Mouse (Mus musculus) heart, adult 8-10 months (tissue): Measurements from ENCODE around the gene Cdt1. TPM values are rescaled to one million over a fixed set of nuclear protein-coding genes. Genes with fewer than 3 reads are reported as not detected.
A peak's percentile ranks its signal among the peaks of the same experiment; 100 is the strongest.
"Not testable (repeated sequence)": the region's sequence is repeated elsewhere in the genome, so short reads cannot be mapped to it uniquely, and the experiment has no call there.

ENCODE experiments used
- DNase-seq: peaks from one replicate; pipeline ENCODE4 v3.0.0; 2022; ENCODE audit warnings: low spot score
- total RNA-seq, 4 experiments: library from RNA; stranded (reverse); gene quantifications; 2 replicates each; pipeline ENCODE4 v1.2.4; 2022

Cdt1 gene
- total RNA-seq, 4 experiments from 2014 or later: 1.9 to 2.4 (median 2.2) TPM

DNA sequence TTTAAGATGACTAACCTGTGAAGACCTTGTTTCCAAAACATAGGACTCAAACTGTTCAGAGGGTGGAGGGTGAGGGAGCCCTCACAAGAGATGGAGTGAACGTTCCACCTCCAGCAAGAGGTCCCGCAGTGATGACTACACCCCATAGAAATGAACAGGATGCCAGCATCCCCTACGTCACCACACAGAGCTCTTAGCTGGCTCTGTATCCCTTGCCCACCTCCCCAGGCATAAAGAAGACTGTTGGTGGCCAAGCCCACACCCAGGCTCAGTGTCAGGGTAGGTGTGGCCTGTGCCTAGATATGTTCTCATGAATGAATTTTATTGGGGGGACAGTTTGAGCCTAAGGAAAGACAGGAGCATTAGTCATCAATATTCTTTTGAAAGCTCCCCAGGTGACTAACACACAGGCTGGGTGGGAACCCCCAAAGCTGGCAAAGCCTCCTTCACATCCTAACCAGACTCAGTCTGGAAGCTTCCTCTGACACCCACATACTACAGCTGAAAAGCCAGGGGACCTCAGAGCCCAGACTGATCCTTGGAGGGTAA, 18.9 kb upstream of the Cdt1 start:
- no peak for DNase-seq

DNA sequence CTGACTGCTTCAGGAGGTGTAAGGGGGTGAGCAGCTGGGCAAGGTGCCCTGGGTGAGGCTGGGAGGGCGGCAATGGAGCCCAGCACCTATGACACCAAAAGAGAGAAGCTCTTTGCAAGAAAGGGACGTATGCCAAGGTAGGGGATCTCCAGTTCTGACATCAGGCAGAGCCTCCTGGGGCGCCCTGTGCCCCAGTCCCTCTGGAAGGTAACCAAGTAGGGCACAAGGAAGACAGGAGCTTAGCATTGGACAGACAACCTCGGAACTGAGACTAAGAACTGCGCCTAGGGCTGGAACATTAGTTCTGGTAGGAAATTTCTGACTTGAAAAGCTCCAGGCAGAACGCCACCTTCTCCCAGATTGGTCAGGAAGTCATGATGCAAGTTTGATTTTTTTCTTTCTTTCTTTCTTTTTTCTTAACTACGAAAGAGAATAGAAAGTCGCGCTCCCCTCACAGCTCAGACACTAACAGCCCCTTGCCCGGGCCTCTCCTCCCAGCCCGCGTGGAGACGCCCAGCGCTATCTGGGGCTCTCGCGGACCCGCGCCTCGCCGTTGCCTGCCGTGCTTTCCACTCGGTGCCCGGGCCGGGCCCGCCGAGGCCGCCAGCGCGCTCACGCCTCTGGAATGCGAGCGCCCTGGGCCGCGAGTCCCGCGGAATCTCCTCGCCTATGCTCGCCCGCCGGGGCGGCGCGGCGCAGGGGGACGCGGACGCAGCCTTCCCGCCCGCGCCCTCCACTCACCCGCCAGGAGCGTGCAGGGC, 17.4 kb upstream of the Cdt1 start:
- no peak for DNase-seq

GRCm38 (mm10) chr8:122550995-122551264, 16.9 kb upstream of the Cdt1 start:
- no peak for DNase-seq

DNA sequence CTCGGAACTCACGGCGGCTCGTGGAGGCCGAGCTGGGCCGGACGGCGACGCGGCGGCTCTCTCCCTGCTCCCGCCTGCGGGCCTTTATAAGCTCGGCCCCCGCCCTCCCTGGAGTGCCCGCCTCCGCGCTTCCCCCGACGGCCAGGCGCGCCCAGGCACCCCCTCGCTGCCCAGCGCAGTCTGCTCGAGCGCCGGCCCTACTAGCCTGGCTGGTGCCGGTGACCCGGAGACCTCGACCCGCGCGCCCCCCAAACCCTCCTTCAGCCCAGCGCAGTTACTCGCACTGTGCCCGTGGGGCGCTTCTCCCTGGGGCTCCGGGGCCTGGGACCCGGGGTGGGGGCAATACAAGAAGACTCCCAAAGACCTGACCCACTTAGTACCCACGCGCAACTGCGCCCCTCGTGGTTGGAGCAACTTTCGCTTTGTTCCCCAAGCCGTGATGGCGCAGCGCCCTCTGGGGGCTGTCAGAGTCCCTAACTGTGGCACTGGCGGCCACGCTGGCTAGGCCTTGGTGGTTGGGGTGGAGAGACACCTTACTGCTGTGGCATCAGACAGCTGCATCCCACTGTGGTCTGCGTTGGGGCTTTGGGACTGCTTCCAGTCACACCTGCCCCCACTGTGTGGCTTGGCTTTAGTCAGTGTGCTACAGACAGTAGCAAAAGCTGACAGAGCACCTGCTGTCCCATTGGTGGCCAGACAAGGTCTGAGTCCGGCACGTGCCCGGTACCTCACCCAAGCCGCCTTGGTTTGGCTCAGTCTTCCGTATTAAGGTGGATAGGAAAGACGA, 16.4 kb upstream of the Cdt1 start, which contains the start of gene Piezo1:
Piezo1 (minus strand) TSS at position 65 of the 787 bp plus-strand sequence.
- DNase-seq: peak; percentile 95

DNA sequence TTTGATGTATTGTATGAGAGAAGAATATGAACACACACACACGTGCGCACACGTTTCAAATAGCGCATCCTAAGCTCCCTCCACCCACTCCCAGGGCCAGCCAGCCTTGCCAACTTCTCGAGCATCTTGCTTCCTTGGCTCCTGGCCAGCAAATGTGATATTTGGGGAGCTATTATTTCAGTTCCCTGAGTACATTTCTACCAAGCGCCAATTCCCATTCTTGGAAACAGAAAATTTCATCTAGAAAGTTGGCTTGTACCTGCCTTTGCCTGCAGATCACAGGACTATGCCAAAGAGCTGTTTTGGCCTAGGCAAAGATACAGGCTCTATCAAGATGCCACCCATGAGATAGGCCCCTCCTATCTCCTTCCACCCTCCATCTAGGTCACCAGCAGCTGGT, 13.0 kb upstream of the Cdt1 start:
- DNase-seq: no peak

GRCm38 (mm10) chr8:122556030-122557009, 11.5 kb upstream of the Cdt1 start:
- DNase-seq: peak; percentile 67

DNA sequence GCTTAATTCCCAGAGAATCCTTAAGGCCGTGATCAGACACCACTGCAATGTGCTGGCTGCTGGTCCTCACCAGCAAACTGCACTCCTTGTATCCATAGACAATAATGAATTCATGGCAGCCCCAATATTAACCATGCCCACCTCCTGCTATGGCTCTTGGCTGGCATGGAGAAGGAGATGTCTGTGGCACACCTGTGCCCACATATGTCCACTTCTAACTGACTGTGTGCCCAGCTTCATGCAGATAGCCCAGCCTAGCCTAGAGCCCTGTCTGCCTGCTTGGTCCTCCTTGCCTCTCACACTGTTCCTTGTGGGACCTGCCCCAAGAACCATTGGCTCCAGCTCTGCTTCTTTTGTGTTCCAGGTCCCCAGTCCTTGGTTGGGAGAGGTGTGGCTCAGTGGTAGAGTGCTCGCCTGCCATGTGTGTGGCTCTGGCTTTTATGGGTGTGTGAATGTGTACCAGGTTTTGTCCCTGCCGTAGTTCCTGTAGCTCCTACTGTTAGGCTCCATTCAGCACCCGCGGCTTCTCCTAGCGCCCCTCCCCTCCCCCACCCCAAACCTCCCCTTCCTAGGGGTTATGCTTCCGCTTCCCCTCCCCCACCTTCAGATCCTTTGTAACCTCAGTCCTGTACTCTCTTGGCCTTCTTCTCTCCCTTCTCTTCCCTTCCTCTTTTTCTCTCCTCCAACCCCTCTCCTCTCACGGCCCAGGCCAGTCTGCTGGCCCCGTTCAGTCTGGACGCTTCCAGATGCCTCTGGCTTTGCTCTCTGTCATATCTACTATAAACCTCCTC, 10.4 kb upstream of the Cdt1 start:
- DNase-seq: no peak

DNA sequence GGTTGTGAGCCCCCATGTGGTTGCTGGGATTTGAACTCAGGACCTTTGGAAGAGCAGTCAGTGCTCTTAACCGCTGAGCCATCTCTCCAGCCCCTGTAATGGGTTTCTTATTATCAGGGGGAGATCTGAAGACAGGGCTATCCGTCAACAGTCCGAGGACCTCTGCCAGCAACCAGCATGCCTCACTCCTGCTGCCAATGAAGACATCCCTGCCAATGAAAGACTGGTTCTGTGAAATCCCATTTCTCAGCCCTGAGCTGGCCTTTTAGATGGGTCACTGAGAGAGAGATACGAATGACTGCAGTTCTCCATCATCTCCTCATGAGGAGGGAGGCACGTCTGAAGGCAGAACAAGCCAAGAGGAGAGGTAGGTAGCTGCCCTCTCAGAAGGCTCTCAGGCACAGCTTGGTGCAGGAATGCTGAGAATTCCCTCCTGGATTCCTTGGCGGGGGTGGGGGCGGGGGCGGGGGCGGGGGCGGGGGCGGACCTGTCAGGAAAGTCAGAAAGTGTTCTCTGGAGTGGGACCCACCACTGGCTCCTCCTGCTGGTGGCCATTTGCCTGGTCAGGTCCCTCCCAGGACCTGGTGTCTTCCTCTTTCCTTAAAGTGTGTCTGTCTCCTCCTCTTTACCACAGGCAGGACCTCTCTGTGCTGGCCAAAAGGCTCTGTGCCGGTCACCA, 9.0 kb upstream of the Cdt1 start:
- DNase-seq: no peak

GRCm38 (mm10) chr8:122561199-122561598, 6.6 kb upstream of the Cdt1 start:
- DNase-seq: no peak

- DNase-seq: no peak
Measured at GRCm38 (mm10) chr8:122564363-122565352, 3.2 kb upstream of the Cdt1 start.

DNA sequence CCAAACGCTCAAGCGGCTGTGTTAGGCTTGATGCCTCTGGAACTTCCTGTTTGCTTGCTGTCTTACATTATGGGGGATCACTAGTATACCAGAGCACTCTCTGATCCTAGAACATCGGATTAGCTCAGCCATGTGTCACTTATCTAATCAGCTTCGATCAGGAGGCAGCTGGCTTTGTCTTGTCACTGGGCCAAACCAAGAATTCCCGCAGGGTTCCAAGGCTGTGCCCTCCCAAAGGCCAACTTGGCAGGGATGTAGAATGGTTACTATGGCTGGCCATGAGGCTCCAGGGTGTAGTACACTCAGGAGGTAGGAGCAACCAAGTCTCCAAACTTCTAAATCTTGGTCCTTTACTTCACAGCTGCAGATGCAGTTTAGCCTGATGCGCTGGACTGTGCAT, 1.0 kb upstream of the Cdt1 start:
- DNase-seq: peak; percentile 46

GRCm38 (mm10) chr8:122568109-122568504, 292 bp downstream of the Cdt1 start:
- no peak for DNase-seq

DNA sequence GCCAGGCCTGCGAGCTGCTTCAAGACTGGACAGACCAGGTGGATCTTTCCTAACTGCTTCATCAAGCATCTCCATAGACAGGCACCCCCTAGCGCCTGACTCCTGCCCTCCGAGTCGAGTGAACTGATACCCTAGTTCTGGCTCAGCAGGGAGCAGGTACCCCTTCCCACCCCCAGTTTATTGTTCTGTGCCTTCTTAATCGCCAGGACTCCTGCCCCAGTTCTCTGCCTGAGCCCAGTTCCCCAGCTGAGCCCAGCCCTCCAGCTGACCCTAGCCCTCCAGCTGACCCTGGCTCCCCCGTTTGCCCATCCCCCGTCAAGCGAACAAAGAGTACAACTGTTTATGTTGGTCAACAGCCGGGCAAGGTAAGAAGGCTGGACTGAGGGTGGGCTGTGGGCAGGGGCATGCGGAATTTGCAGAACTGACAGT, 1.1 kb downstream of the Cdt1 start:
- no peak for DNase-seq

- no peak for DNase-seq
Measured at GRCm38 (mm10) chr8:122569329-122569728, 1.5 kb downstream of the Cdt1 start.

GRCm38 (mm10) chr8:122569996-122570395, 2.2 kb downstream of the Cdt1 start:
- no peak for DNase-seq

DNA sequence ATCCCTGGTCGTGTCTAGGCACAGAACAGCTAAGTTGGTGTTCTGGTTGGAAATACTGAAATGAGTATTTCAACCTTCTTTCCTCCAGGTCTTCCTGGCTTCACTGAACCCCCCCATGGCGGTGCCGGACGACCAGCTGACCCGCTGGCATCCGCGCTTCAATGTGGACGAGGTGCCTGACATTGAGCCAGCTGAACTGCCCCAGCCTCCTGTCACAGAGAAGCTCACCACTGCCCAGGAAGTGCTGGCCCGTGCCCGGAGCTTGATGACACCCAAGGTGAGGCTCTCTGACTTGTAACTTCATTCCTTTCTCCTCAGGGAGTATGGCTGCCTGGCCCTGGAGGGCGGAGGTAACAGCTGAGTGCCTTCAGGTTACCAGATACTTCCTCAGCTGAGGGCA, 3.3 kb downstream of the Cdt1 start:
- no peak for DNase-seq

DNA sequence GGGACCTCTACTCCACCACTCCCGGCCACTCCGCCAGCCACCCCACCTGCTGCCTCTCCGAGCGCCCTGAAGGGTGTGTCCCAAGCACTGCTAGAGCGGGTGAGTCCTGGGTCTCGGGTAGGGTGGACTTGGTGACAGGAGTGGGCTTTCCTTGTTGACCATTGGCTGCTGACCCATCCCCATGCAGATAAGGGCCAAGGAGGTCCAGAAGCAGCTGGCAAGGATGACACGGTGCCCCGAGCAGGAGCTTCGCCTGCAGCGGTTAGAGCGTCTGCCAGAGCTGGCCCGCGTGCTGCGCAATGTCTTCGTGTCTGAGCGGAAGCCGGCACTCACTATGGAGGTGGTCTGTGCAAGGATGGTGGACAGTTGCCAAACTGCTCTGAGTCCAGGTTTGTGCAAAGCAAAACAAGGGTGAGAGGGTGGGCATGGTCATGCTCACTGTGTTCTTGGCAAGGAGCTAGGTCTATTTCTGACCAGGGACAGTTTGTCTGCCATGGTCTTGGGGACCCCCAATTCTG, 4.0 kb downstream of the Cdt1 start:
- DNase-seq: no peak

GRCm38 (mm10) chr8:122572751-122573150, 4.9 kb downstream of the Cdt1 start:
- no peak for DNase-seq

DNA sequence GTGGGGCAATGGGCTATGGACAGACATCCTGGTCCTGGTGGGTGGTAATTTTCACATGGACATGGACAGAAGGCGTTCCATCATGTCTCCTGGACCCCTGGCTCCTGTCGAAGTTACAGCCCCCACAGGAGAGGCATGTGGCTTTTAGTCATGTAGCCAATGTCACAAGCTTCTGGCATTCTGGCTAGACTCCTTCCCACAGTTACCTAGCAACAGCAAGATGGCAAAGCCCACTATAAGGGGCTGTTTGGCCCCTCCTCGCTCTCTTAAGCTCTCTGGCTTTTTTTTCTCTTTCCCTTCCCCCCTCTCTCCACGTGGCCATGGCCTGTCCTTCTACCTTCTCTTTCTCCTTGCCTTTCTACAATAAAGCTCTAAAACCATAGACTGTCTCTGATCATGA, 5.4 kb downstream of the Cdt1 start:
- DNase-seq: not testable (repeated sequence)
